9 mouse cellular contexts compared by ENCODE assay signal in genomic region chr5:134467030-134467549, GRCm38 (mm10). TPM values are rescaled to one million over a fixed set of nuclear protein-coding genes. Genes with fewer than 3 reads are reported as not detected.
DNase-seq lines count a peak whose midpoint lies in the region; ATAC-seq and TF ChIP-seq lines count a peak whose summit lies in the region.
"Had no signal": no experiment of that assay in that cellular context is flagged by ENCODE, and none has a peak within 500 bp of the region (broad histone marks: within the 10 kb centered on the region; RNA-seq: fewer than 3 reads in every experiment).

No protein-coding gene starts in this region.

- intact Hi-C loops in left cerebral cortex, postnatal 36 days (cut with DNase I) = loop anchor here (5.0 kb wide), 1 partner anchor 40 kb away; no protein-coding TSS in a partner anchor

- H3K4me1 ChIP-seq in E14TG2a.4 (replicated peaks; ENCODE audit: low read depth, low read length) = peaks cover 43% of the 10 kb centered on the region
- peaks cover 15% of the 10 kb centered on the region for H3K4me1 ChIP-seq in hindbrain, embryonic 12.5 days
- peaks cover 42% of the 10 kb centered on the region for H3K4me1 ChIP-seq in liver, embryonic 16.5 days (ENCODE audit: control insufficient read depth, low read depth, low read length)

- ATAC-seq in hindbrain, embryonic 12.5 days (ENCODE audit: low FRiP score) = 0 out of 2 replicates have a peak, but pooled peaks have one; percentile 27
- ATAC-seq in liver, embryonic 16.5 days (ENCODE audit: low read depth) = peak; percentile 86

- TF ChIP-seq CTCF in E14TG2a.4 (conservative IDR thresholded peaks at IDR 0.05; ENCODE audit: low read length) = no peak
- TF ChIP-seq CTCF in brain, embryonic 14.5 days (IDR thresholded peaks at IDR 0.05; ENCODE audit: borderline replicate concordance, extremely low read depth, insufficient read depth, insufficient read length) = no peak

- H3K9me3 ChIP-seq in E14TG2a.4 (ENCODE audit: low read length) = no peaks in the 10 kb centered on the region
- no peaks in the 10 kb centered on the region for H3K9me3 ChIP-seq in hindbrain, embryonic 12.5 days (replicated peaks)
- H3K9me3 ChIP-seq in liver, embryonic 16.5 days (replicated peaks; ENCODE audit: control insufficient read depth, low read length) = no peaks in the 10 kb centered on the region
- H3K9me3 ChIP-seq: heart, embryonic 13.5 days had no signal

- peak overlapping the region; percentile 76 for H3K27ac ChIP-seq in hindbrain, embryonic 12.5 days
- H3K27ac ChIP-seq in liver, embryonic 16.5 days (ENCODE audit: low read length) = peak overlapping the region; percentile 74
- H3K27ac ChIP-seq: heart, embryonic 13.5 days had no signal

- DNase-seq in brain, embryonic 14.5 days (ENCODE audit: low read depth) = peak; percentile 55
- no peak for DNase-seq in adrenal gland, postnatal 25 days
- no peak for DNase-seq in left cerebral cortex, postnatal 36 days (ENCODE audit: low spot score in 2 of 2)
- DNase-seq in right cerebral cortex, postnatal 4 days = no peak
- DNase-seq in kidney, adult 8-10 months = no peak

- peaks cover 2% of the 10 kb centered on the region; the same call in 1 of the 2 replicates for H3K27me3 ChIP-seq in E14TG2a.4 (ENCODE audit: insufficient read depth, low read length)
- no peaks in the 10 kb centered on the region for H3K27me3 ChIP-seq in hindbrain, embryonic 12.5 days
- no peaks in the 10 kb centered on the region for H3K27me3 ChIP-seq in liver, embryonic 16.5 days (ENCODE audit: control insufficient read depth, insufficient read depth, low read depth, low read length)
- H3K27me3 ChIP-seq: heart, embryonic 13.5 days had no signal

- 0 out of 2 replicates have a peak overlapping the region, but pooled peaks have one; percentile 13 for H3K4me3 ChIP-seq in E14TG2a.4 (replicated peaks; ENCODE audit: low read length)
- no peak overlapping the region for H3K4me3 ChIP-seq in hindbrain, embryonic 12.5 days
- no peak overlapping the region for H3K4me3 ChIP-seq in liver, embryonic 16.5 days (ENCODE audit: low read depth, low read length)
- H3K4me3 ChIP-seq: heart, embryonic 13.5 days had no signal

- no peak for TF ChIP-seq POLR2A in brain, embryonic 14.5 days (IDR thresholded peaks at IDR 0.05; ENCODE audit: borderline replicate concordance, extremely low read depth, insufficient read depth, insufficient read length, poor library complexity, severe bottlenecking)

- WGBS in hindbrain, embryonic 12.5 days = 57% methylated on average over 8 of the region's 8 CpGs
- WGBS in liver, embryonic 16.5 days (ENCODE audit: insufficient replicate concordance) = 48% methylated on average over 8 of the region's 8 CpGs

- H3K4me2 ChIP-seq in hindbrain, embryonic 12.5 days (replicated peaks) = peak overlapping the region; percentile 36; the same call in 1 of the 2 replicates
- peak overlapping the region; percentile 23 for H3K4me2 ChIP-seq in liver, embryonic 16.5 days (ENCODE audit: low read depth, low read length)
- H3K4me2 ChIP-seq: heart, embryonic 13.5 days had no signal

- H3K9ac ChIP-seq in hindbrain, embryonic 12.5 days = no peak overlapping the region
- peak overlapping the region; percentile 26; the same call in 1 of the 2 replicates for H3K9ac ChIP-seq in liver, embryonic 16.5 days (ENCODE audit: low read depth, low read length)
- H3K9ac ChIP-seq: heart, embryonic 13.5 days had no signal

- H3K36me3 ChIP-seq in E14TG2a.4 (ENCODE audit: insufficient read depth, low read length) = no peaks in the 10 kb centered on the region
- H3K36me3 ChIP-seq in hindbrain, embryonic 12.5 days = no peaks in the 10 kb centered on the region
- no peaks in the 10 kb centered on the region for H3K36me3 ChIP-seq in liver, embryonic 16.5 days (ENCODE audit: control insufficient read depth, insufficient read depth)
- H3K36me3 ChIP-seq: heart, embryonic 13.5 days had no signal

RNA-seq across cellular contexts. Expression of gene Gtf2ird1, which starts 10.6 kb away (rescaled TPM):
- polyA plus RNA-seq in brain, embryonic 14.5 days (2012; rRNA removed) = 78.1 and 80.5 TPM in 2 replicates
- 95.9 and 99.9 TPM in 2 replicates for polyA plus RNA-seq in hindbrain, embryonic 12.5 days (2016; fragmentation: Nextera tagmentation; extraction: Ambion mirVana)
- polyA plus RNA-seq in liver, embryonic 16.5 days (2015; fragmentation: Nextera tagmentation; extraction: Ambion mirVana) = 9.9 and 11.6 TPM in 2 replicates
- 52.0 and 80.0 TPM in 2 replicates for total RNA-seq in adrenal gland, postnatal 25 days (2021)
- total RNA-seq in left cerebral cortex, postnatal 36 days (2021) = 10 to 100 TPM; 38.5 to 57.8 TPM
